Mouse (Mus musculus): ENCODE measurements around the gene Tnp2. TPM values are rescaled to one million over a fixed set of nuclear protein-coding genes. Genes with fewer than 3 reads are reported as not detected.

Tnp2 gene
- polyA plus RNA-seq, 1 experiment from 2014 or later = not detected

GRCm38 (mm10) chr16:10781862-10782371 is 6.5 kb downstream of the Tnp2 start:
- no peaks in the 10 kb centered on the region for H3K27me3 ChIP-seq (replicated peaks; ENCODE audit: control insufficient read depth, insufficient read depth, low read length)
- DNase-seq (ENCODE audit: low spot score) (peak; percentile 83), ATAC-seq (ENCODE audit: low read depth) (no peak)
- WGBS = 21% methylated on average over 9 of the region's 9 CpGs
- peaks cover 39% of the 10 kb centered on the region for H3K4me1 ChIP-seq (ENCODE audit: control insufficient read depth, insufficient read depth, low read length)
- H3K4me3 ChIP-seq (ENCODE audit: low read depth, low read length) = no peak overlapping the region
- no peaks in the 10 kb centered on the region for H3K9me3 ChIP-seq (ENCODE audit: control insufficient read depth, low read length)
- peak overlapping the region; percentile 91 for H3K4me2 ChIP-seq (ENCODE audit: low read depth, low read length)
- H3K36me3 ChIP-seq (ENCODE audit: control insufficient read depth, insufficient read depth, low read length) = no peaks in the 10 kb centered on the region
- H3K9ac ChIP-seq (ENCODE audit: low read depth, low read length) = peak overlapping the region; percentile 83; the same call in 1 of the 2 replicates
- peak overlapping the region; percentile 74 for H3K27ac ChIP-seq (replicated peaks; ENCODE audit: low read depth, low read length)

- ATAC-seq (ENCODE audit: low read depth) = no peak
- Histone ChIP-seq H3K9ac (ENCODE audit: low read depth, low read length) (no peak overlapping the region), H3K27ac (replicated peaks; ENCODE audit: low read depth, low read length) (peak overlapping the region; percentile 74), H3K4me2 (ENCODE audit: low read depth, low read length) (no peak overlapping the region), H3K4me3 (ENCODE audit: low read depth, low read length) (no peak overlapping the region), H3K9me3 (ENCODE audit: control insufficient read depth, low read length) (no peaks in the 10 kb centered on the region), H3K36me3 (ENCODE audit: control insufficient read depth, insufficient read depth, low read length) (no peaks in the 10 kb centered on the region), H3K4me1 (ENCODE audit: control insufficient read depth, insufficient read depth, low read length) (peaks cover 36% of the 10 kb centered on the region), H3K27me3 (replicated peaks; ENCODE audit: control insufficient read depth, insufficient read depth, low read length) (no peaks in the 10 kb centered on the region)
- 38% methylated on average over 5 of the region's 5 CpGs for WGBS
- peak; percentile 47 for DNase-seq (ENCODE audit: low spot score)
Measured at GRCm38 (mm10) chr16:10780631-10781120, 7.8 kb downstream of the Tnp2 start.

- WGBS = 65% methylated on average over 5 of the region's 5 CpGs
- Histone ChIP-seq H3K9me3 (ENCODE audit: control insufficient read depth, low read length) (no peaks in the 10 kb centered on the region), H3K27me3 (replicated peaks; ENCODE audit: control insufficient read depth, insufficient read depth, low read length) (no peaks in the 10 kb centered on the region), H3K36me3 (ENCODE audit: control insufficient read depth, insufficient read depth, low read length) (no peaks in the 10 kb centered on the region), H3K9ac (ENCODE audit: low read depth, low read length) (no peak overlapping the region), H3K27ac (replicated peaks; ENCODE audit: low read depth, low read length) (no peak overlapping the region), H3K4me1 (ENCODE audit: control insufficient read depth, insufficient read depth, low read length) (peaks cover 23% of the 10 kb centered on the region), H3K4me2 (ENCODE audit: low read depth, low read length) (no peak overlapping the region), H3K4me3 (ENCODE audit: low read depth, low read length) (no peak overlapping the region)
- no peak for ATAC-seq (ENCODE audit: low read depth)
- DNase-seq (ENCODE audit: low spot score) = no peak
Measured at GRCm38 (mm10) chr16:10777579-10778160, 10.8 kb downstream of the Tnp2 start.

GRCm38 (mm10) chr16:10776322-10776721 is 12.1 kb downstream of the Tnp2 start:
- Histone ChIP-seq H3K27ac (replicated peaks; ENCODE audit: low read depth, low read length) (no peak overlapping the region), H3K9ac (ENCODE audit: low read depth, low read length) (no peak overlapping the region), H3K4me1 (ENCODE audit: control insufficient read depth, insufficient read depth, low read length) (peaks cover 11% of the 10 kb centered on the region), H3K27me3 (replicated peaks; ENCODE audit: control insufficient read depth, insufficient read depth, low read length) (no peaks in the 10 kb centered on the region), H3K36me3 (ENCODE audit: control insufficient read depth, insufficient read depth, low read length) (no peaks in the 10 kb centered on the region), H3K4me3 (ENCODE audit: low read depth, low read length) (no peak overlapping the region), H3K9me3 (ENCODE audit: control insufficient read depth, low read length) (no peaks in the 10 kb centered on the region), H3K4me2 (ENCODE audit: low read depth, low read length) (no peak overlapping the region)
- ATAC-seq (ENCODE audit: low read depth) (no peak), DNase-seq (ENCODE audit: low spot score) (no peak)
- WGBS = 46% methylated on average over 7 of the region's 7 CpGs

- H3K27me3 ChIP-seq (replicated peaks; ENCODE audit: control insufficient read depth, insufficient read depth, low read length) = no peaks in the 10 kb centered on the region
- no peak overlapping the region for H3K4me2 ChIP-seq (ENCODE audit: low read depth, low read length)
- H3K9me3 ChIP-seq (ENCODE audit: control insufficient read depth, low read length) = no peaks in the 10 kb centered on the region
- H3K9ac ChIP-seq (ENCODE audit: low read depth, low read length) = no peak overlapping the region
- no peak overlapping the region for H3K4me3 ChIP-seq (ENCODE audit: low read depth, low read length)
- no peak overlapping the region for H3K27ac ChIP-seq (replicated peaks; ENCODE audit: low read depth, low read length)
- H3K36me3 ChIP-seq (ENCODE audit: control insufficient read depth, insufficient read depth, low read length) = no peaks in the 10 kb centered on the region
- peaks cover 5% of the 10 kb centered on the region for H3K4me1 ChIP-seq (ENCODE audit: control insufficient read depth, insufficient read depth, low read length)
- ATAC-seq (ENCODE audit: low read depth) (no peak), DNase-seq (ENCODE audit: low spot score) (no peak)
- 77% methylated on average over 4 of the region's 4 CpGs for WGBS
Measured at GRCm38 (mm10) chr16:10774726-10775125, 13.7 kb downstream of the Tnp2 start.

GRCm38 (mm10) chr16:10773543-10773942 is 14.9 kb downstream of the Tnp2 start:
- H3K4me3 ChIP-seq (ENCODE audit: low read depth, low read length) = no peak overlapping the region
- DNase-seq (ENCODE audit: low spot score) (no peak), ATAC-seq (ENCODE audit: low read depth) (no peak)
- H3K4me1 ChIP-seq (ENCODE audit: control insufficient read depth, insufficient read depth, low read length) = peaks cover 5% of the 10 kb centered on the region
- H3K27ac ChIP-seq (replicated peaks; ENCODE audit: low read depth, low read length) = no peak overlapping the region
- no peaks in the 10 kb centered on the region for H3K36me3 ChIP-seq (ENCODE audit: control insufficient read depth, insufficient read depth, low read length)
- H3K9ac ChIP-seq (ENCODE audit: low read depth, low read length) = no peak overlapping the region
- H3K4me2 ChIP-seq (ENCODE audit: low read depth, low read length) = no peak overlapping the region
- H3K27me3 ChIP-seq (replicated peaks; ENCODE audit: control insufficient read depth, insufficient read depth, low read length) = no peaks in the 10 kb centered on the region
- WGBS = 65% methylated on average over 8 of the region's 8 CpGs
- no peaks in the 10 kb centered on the region for H3K9me3 ChIP-seq (ENCODE audit: control insufficient read depth, low read length)

GRCm38 (mm10) chr16:10771769-10772510 is 16.5 kb downstream of the Tnp2 start:
- 66% methylated on average over 19 of the region's 19 CpGs for WGBS
- H3K4me2 ChIP-seq (ENCODE audit: low read depth, low read length) = no peak overlapping the region
- H3K9me3 ChIP-seq (ENCODE audit: control insufficient read depth, low read length) = no peaks in the 10 kb centered on the region
- no peak overlapping the region for H3K27ac ChIP-seq (replicated peaks; ENCODE audit: low read depth, low read length)
- no peak for ATAC-seq (ENCODE audit: low read depth)
- no peaks in the 10 kb centered on the region for H3K27me3 ChIP-seq (replicated peaks; ENCODE audit: control insufficient read depth, insufficient read depth, low read length)
- H3K4me3 ChIP-seq (ENCODE audit: low read depth, low read length) = no peak overlapping the region
- H3K9ac ChIP-seq (ENCODE audit: low read depth, low read length) = no peak overlapping the region
- DNase-seq (ENCODE audit: low spot score) = no peak
- H3K36me3 ChIP-seq (ENCODE audit: control insufficient read depth, insufficient read depth, low read length) = no peaks in the 10 kb centered on the region
- H3K4me1 ChIP-seq (ENCODE audit: control insufficient read depth, insufficient read depth, low read length) = peaks cover 5% of the 10 kb centered on the region

GRCm38 (mm10) chr16:10770531-10771325 is 17.7 kb downstream of the Tnp2 start:
- no peak overlapping the region for H3K4me2 ChIP-seq (ENCODE audit: low read depth, low read length)
- WGBS = 42% methylated on average over 4 of the region's 4 CpGs
- no peak for DNase-seq (ENCODE audit: low spot score)
- H3K27ac ChIP-seq (replicated peaks; ENCODE audit: low read depth, low read length) = peak overlapping the region; percentile 29; the same call in 1 of the 2 replicates
- no peaks in the 10 kb centered on the region for H3K27me3 ChIP-seq (replicated peaks; ENCODE audit: control insufficient read depth, insufficient read depth, low read length)
- no peak overlapping the region for H3K4me3 ChIP-seq (ENCODE audit: low read depth, low read length)
- no peaks in the 10 kb centered on the region for H3K9me3 ChIP-seq (ENCODE audit: control insufficient read depth, low read length)
- ATAC-seq (ENCODE audit: low read depth) = peak; percentile 54; the same call in 1 of the 2 replicates
- no peaks in the 10 kb centered on the region for H3K36me3 ChIP-seq (ENCODE audit: control insufficient read depth, insufficient read depth, low read length)
- H3K9ac ChIP-seq (ENCODE audit: low read depth, low read length) = no peak overlapping the region
- peaks cover 5% of the 10 kb centered on the region for H3K4me1 ChIP-seq (ENCODE audit: control insufficient read depth, insufficient read depth, low read length)

Data from embryonic facial prominence, embryonic 14.5 days (tissue).